Mouse (Mus musculus) gastrocnemius, postnatal 10 days (tissue): ENCODE data around the gene Tmem63b. TPM values are rescaled to one million over a fixed set of nuclear protein-coding genes. Genes with fewer than 3 reads are reported as not detected.

Experiments
- DNase-seq: peaks from one replicate; pipeline ENCODE4 v3.0.0; 2021; ENCODE audit warnings: mixed read lengths
- total RNA-seq, 2 experiments: library from RNA; stranded (reverse); gene quantifications; 2 replicates each; pipeline ENCODE4 v1.2.3; 2021

The Tmem63b gene
- total RNA-seq, 2 experiments from 2014 or later: 55.0 to 58.2 TPM

DNA sequence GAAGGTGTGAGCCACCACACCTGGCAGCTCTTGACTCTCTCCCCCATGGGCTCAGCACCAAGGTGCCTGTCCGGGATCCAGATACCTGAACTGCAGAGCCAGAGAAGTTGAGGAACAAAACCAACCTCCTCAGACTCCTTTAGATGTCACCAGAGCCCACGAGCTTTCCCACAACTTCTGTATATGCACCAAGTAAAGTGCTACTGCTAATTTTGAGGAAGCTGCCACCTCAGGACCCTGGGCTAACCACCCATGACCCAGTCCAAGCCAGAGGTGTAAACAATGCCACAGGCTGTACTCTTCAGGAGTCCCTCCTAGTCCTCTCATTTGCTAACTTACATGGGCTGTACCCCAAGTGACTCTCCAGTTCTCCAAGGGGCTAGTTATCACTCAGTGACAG lies 14.1 kb downstream of the Tmem63b start:
- DNase-seq: no peak

- DNase-seq: no peak
Observed at GRCm38 (mm10) chr17:45671821-45672220, 14.9 kb downstream of the Tmem63b start.

DNA sequence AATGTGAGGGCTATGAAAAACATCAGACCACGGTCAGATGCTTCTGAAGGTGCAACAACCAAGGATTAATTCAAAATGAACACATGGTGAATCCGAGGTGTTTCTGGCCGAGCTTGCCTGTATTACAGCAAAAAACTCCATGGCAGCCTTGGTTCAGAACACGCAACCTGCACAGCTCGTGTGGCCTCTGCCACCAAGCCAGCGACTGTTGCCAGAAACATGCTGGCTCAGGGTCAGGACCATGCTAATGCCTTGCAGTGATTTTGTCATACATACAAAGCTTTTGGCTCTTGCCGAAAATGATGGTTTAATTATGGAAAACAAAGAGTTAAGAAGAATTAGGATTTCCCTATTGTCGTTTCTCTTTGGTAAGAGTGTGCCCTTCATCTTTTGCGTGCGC lies 18.7 kb downstream of the Tmem63b start:
- DNase-seq: no peak

- DNase-seq: no peak
Observed at GRCm38 (mm10) chr17:45667481-45667880, 19.2 kb downstream of the Tmem63b start.

GRCm38 (mm10) chr17:45666091-45666490 lies 20.6 kb downstream of the Tmem63b start:
- DNase-seq: no peak

- DNase-seq: no peak
Observed at GRCm38 (mm10) chr17:45664608-45665007, 22.1 kb downstream of the Tmem63b start.

DNA sequence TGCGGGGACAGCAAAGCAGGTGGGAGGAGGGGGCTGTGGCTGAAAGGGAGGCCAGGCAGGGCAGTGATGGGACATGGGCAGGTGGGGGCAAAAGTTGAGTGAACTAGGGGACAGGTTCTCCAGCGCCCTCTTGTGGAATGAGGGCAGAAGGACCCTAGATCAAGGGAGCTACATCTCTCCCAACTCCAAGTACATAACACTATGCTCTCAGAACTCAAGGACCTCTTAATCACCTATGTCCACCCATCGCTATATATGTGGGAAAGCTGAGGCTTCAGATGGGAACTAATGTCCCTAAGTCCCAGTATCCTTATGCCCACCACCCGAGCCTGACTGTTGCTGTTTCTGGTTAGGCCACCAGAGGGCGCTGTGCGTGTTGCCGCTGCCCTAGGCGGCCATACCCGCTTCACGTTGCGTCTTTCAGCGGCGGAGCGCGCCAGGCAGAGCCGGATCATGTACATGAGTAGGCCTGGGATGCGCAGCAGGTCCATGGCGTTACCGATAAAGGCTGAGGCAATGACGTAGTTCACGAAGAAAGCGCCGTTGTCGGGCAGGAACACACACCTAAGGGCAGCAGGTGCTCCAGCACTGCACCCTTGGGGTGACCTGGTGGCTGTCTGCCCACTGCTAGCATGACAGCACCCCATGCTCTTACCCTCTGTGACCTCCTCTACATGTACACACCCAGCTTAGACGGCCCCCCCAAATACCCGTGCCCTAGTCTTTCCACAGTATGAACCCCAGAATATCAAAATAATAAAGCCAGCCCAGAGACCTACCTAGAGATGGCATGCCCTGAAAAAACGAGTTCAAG lies 23.4 kb downstream of the Tmem63b start:
- peak; percentile 86 for DNase-seq

DNA sequence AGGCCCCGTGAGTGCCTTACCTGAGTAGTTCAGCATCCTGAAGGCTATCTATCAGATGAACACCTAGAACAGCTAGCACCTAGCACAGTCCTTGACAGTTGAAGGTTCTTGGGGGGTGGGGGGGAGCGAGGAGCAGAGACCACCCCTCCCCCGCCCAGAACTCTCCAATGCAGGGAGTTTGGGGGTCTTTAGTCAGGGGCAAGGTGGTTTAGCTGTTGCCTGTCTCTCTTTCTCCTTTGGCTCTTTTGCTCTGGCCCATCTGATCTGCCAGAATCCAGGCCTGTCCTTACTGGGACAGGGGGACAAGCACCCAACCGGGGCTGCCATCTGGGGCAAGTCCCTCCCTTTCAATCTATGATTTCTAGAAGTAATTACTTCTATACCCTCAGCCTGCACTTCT lies 27.5 kb downstream of the Tmem63b start, which contains the start of gene Capn11:
Gene Capn11 (minus strand): TSS at position 101 of the 400 bp plus-strand sequence.
- DNase-seq: no peak

GRCm38 (mm10) chr17:45655820-45656219 lies 30.9 kb downstream of the Tmem63b start:
- no peak for DNase-seq

DNA sequence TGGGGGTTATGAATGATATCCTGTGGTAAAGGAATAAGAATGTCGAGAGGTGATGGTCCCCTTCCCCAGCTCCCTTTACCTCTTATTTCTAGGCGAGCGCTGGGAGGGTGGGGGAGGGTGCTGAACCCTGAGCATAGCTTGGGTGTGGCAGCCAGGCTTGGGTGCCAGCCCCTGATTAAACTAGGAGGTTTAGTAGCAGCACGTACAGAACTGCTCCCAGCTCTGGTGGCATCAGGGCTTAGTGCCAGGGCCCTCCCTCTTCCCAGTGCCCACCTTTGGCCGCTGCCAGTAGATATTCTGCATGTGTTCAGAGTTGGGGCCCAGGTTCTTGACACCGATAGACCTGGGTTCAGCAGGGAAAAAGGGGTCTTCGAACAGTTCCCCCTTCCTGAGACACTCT lies 33.5 kb downstream of the Tmem63b start:
- no peak for DNase-seq

DNA sequence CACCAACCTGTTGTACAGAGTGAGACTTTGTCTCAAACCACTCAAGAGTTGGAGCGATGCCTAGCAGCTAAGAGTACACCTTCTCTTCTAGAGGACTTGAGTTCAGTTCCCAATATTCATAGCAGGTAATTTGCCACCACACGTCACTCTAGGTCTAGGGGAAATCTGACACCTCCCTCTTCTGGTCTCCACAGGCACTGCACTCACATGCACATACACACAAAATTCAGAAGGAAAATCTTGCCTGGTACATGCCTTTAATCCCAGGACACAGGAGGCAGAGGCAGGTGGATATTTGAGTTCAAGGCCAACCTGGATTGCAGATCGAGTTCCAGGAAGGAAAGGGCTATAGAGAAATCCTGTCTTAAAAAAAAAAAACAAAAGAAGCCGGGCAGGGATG lies 42.5 kb downstream of the Tmem63b start:
- DNase-seq: no peak

GRCm38 (mm10) chr17:45642701-45643100 lies 44.0 kb downstream of the Tmem63b start:
- DNase-seq: peak; percentile 82

DNA sequence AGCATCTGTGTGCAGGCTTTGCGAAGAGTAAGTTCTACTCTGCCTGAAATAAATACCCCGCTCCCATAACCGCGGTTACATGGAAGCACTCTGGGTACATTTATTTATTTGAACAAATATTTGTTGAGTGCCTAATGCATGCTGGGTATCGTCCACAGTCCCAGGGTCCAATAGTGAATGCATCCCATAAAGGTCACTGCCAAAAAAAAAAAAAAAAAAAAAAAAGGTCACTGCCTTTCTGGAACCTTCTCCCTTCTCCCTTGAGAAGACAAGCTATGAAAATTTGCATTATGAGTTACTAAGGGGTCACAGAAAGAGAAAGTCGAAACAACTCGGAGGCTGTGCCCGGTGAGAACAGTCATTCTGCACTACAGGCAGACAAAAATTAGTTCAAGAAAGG lies 44.7 kb downstream of the Tmem63b start:
- DNase-seq: no peak

GRCm38 (mm10) chr17:45638596-45639295 lies 48.0 kb downstream of the Tmem63b start:
- DNase-seq: no peak

DNA sequence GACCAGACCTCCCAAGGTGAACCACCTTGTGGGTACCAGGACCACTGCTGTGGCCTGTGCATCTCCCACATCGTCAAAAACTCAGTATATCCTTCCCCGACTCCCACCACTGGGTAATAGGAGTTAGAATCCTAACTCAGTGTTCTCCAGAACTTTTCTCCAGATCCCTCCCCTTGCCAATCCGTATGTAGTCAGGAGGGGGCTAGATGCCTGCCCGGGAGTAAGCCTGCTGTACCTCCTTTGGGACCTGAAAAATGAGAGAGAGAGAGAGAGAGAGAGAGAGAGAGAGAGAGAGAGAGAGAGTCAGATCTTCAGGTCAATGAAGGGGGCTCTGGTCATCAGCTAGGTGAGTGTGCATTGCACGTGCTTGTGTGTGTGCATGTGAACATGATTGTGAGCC lies 52.7 kb downstream of the Tmem63b start:
- no peak for DNase-seq

DNA sequence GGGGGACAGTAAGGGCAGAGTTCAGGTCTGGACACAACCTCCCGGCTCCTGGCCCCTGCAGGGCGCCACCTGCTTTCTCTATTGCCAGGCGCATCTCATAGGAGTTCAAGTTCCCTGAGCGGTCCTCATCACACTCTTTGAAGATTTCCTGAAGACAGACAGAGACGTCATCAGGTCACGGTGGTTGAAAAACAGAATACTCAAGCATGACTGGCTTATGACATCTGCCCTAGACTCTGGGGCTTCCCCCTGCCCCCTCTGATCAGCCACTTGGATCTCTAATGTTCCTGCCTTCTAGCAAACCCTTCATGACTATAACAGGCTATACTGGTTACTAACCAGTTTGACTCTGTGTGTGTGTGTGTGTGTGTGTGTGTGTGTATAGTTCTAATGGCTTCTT lies 54.8 kb downstream of the Tmem63b start:
- DNase-seq: no peak

DNA sequence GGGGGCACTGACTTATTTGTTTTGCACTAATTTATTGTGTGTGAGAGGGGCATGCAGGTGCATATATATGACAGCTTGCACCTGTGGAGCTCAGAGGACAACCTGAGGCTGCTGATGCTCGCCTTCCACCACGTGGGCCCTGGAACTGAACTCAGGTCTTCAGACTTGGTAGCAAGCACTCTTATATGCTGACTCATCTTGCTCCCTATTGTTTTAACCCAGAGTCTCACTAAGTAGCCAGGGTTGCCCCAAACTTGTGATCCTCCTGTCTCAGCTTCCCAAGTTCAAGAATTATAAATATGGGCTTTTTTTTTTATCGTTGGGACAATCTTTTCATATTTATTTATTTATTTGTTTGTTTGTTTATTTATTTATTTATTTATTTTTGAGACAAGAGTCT lies 55.7 kb downstream of the Tmem63b start:
- no peak for DNase-seq

GRCm38 (mm10) chr17:45629861-45630694 lies 56.6 kb downstream of the Tmem63b start:
- peak; percentile 65 for DNase-seq

DNA sequence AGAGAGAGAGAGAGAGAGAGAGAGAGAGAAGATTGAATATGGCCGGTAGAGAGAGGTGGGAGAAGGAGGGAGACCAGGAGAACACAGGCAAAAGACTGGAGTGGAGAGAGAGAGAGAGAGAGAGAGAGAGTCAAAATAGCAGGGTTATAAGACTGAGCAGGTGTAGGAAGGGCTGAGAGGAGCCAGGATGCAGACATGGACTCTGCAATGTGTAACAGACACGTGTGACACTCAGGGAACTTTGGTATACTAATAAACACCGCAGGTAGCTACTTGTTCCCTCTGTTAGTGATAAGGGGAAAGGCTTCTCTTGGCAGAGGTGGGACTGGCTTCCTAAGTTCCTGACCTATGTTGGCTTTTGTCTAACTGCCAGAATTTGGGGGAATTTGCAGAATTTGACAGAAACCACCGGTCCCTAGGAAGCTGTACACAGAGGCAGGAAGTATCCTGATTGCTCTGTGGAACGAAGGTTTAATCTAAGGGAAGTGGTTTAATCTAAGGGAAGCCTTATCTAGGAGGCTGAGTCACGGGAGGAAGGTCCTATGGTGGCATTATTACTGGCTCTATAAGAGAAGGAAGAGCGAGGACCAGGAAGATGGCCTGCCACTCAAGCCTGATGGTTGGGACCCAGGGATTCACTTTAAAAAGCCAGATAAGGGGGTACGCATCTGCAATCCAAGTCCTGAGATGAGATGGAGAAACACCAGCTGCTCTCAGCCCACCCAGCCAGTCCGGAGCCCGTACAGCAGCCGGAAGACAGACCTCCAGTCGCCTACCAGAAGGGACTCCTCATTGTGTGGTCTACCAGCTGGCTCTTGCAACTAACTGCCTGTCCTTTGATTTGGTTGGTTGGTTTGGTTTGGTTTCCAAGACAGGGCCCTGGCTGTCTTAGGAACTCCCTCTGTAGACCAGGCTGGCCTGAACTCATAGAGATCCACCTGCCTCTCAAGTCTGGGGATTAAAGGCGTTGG lies 57.5 kb downstream of the Tmem63b start:
- no peak for DNase-seq

DNA sequence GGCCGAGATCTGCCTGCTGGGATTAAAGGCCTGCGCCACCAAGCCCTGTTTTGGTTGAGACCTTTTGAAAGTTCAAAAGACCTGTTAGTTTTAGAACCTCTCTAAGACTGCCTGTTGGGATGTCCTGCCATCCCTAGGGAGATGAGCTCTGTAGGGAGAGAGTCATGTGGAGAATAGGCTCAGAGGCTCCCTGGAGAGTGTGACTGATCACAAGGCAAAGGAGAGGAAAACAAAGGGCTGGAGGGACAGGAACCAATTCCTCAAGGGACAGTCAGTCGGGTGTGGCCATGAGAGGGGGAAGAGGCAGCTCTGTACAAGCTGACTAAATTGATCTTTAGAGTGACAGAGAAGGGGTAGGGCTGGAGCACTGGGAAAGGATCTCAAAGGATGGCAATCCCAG lies 58.5 kb downstream of the Tmem63b start:
- DNase-seq: no peak

GRCm38 (mm10) chr17:45626577-45627134 lies 60.0 kb downstream of the Tmem63b start:
- peak; percentile 62 for DNase-seq
